Mouse (Mus musculus) MEL (cell line): ENCODE measurements around the gene Mfn2. TPM values are rescaled to one million over a fixed set of nuclear protein-coding genes. Genes with fewer than 3 reads are reported as not detected.

Experiments
- DNase-seq: peaks from one replicate; pipeline ENCODE4 v3.0.0; 2011; ENCODE audit warnings: low read depth, low spot score
- H3K27ac ChIP-seq: 2 replicates; pipeline ENCODE4 v1.5.1; 2012; ENCODE audit warnings: low read depth, mild to moderate bottlenecking, control low read depth, low read length, moderate library complexity; ENCODE audit not compliant: control insufficient read depth
- H3K27me3 ChIP-seq, 2 experiments: fragments of 150-350 bp in 1 of 2; sonication (generic) in 1 of 2; 2 replicates each; pipeline ENCODE4 v1.6.1; 2012; ENCODE audit warnings: low read length in 2 of 2, mild to moderate bottlenecking in 2 of 2, improper control_type of control experiment in 1 of 2, moderate library complexity in 1 of 2; ENCODE audit not compliant: insufficient read depth in 2 of 2, control insufficient read depth in 1 of 2
- H3K36me3 ChIP-seq, 2 experiments: 2 replicates each; pipeline ENCODE4 v1.6.1; 2012 to 2014; ENCODE audit warnings: low read length in 2 of 2, improper control_type of control experiment in 1 of 2, inconsistent platforms in 1 of 2, mild to moderate bottlenecking in 1 of 2; ENCODE audit not compliant: insufficient read depth in 2 of 2, control insufficient read depth in 1 of 2
- H3K4me1 ChIP-seq, 2 experiments: fragments of 150-350 bp in 1 of 2; sonication (generic) in 1 of 2; 2 replicates each; pipeline ENCODE4 v1.6.1; 2012; ENCODE audit warnings: low read length in 2 of 2, improper control_type of control experiment in 1 of 2, mild to moderate bottlenecking in 1 of 2; ENCODE audit not compliant: insufficient read depth in 2 of 2, control insufficient read depth in 1 of 2
- H3K4me3 ChIP-seq, 2 experiments: fragments of 150-350 bp in 1 of 2; sonication (generic) in 1 of 2; 2 replicates each; pipeline ENCODE4 v1.5.1; 2012; ENCODE audit warnings: low read depth in 2 of 2, low read length in 2 of 2, mild to moderate bottlenecking in 2 of 2, moderate library complexity in 2 of 2, control low read depth in 1 of 2, improper control_type of control experiment in 1 of 2; ENCODE audit not compliant: control insufficient read depth in 1 of 2, insufficient read depth in 1 of 2
- H3K79me2 ChIP-seq: 2 replicates; pipeline ENCODE4 v1.6.1; 2012; ENCODE audit warnings: mild to moderate bottlenecking, low read length, moderate library complexity; ENCODE audit not compliant: control insufficient read depth, poor library complexity, insufficient read depth
- H3K9ac ChIP-seq: 2 replicates; pipeline ENCODE4 v1.6.1; 2012; ENCODE audit warnings: low read depth, mild to moderate bottlenecking, control low read depth, low read length, moderate library complexity; ENCODE audit not compliant: control insufficient read depth, poor library complexity, severe bottlenecking
- H3K9me3 ChIP-seq: fragments of 150-350 bp; sonication (generic); replicated peaks from 2 replicates; pipeline ENCODE4 v1.6.1; 2012; ENCODE audit warnings: mild to moderate bottlenecking, low read length, improper control_type of control experiment, moderate library complexity; ENCODE audit not compliant: insufficient read depth
- BHLHE40 ChIP-seq: IDR thresholded peaks from 2 replicates; pipeline ENCODE4 v1.6.1; 2012; ENCODE audit warnings: low read depth, mild to moderate bottlenecking, inconsistent platforms, low read length, improper control_type of control experiment, borderline replicate concordance
- CHD1 ChIP-seq: IDR thresholded peaks from 2 replicates; pipeline ENCODE4 v1.6.1; 2012; ENCODE audit warnings: low read depth, mild to moderate bottlenecking, inconsistent platforms, low read length, improper control_type of control experiment
- CHD2 ChIP-seq: IDR thresholded peaks from 2 replicates; pipeline ENCODE4 v1.6.1; 2011; ENCODE audit warnings: low read length, improper control_type of control experiment
- CTCF ChIP-seq, 3 experiments: IDR thresholded peaks in 2 of 3; conservative IDR thresholded peaks in 1 of 3; 2 replicates each; pipeline ENCODE4 v1.5.1; 2011 to 2012; ENCODE audit warnings: low read length in 3 of 3, low read depth in 2 of 3, mild to moderate bottlenecking in 2 of 3, improper control_type of control experiment in 1 of 3, inconsistent platforms in 1 of 3, mixed read lengths in 1 of 3, moderate library complexity in 1 of 3; ENCODE audit not compliant: control insufficient read depth in 1 of 3, insufficient read depth in 1 of 3, poor library complexity in 1 of 3, severe bottlenecking in 1 of 3
- ELF1 ChIP-seq: IDR thresholded peaks from 2 replicates; pipeline ENCODE4 v1.6.1; 2014; ENCODE audit warnings: low read depth, mild to moderate bottlenecking, inconsistent platforms, low read length, improper control_type of control experiment, moderate library complexity
- EP300 ChIP-seq, 2 experiments: IDR thresholded peaks; 2 replicates each; pipeline ENCODE4 v1.6.1; 2011; ENCODE audit warnings: improper control_type of control experiment in 2 of 2, low read length in 2 of 2, low read depth in 1 of 2, mild to moderate bottlenecking in 1 of 2
- ETS1 ChIP-seq: IDR thresholded peaks from 2 replicates; pipeline ENCODE4 v1.6.1; 2012; ENCODE audit warnings: low read depth, mild to moderate bottlenecking, inconsistent platforms, low read length, improper control_type of control experiment, moderate library complexity
- GABPA ChIP-seq: IDR thresholded peaks from 2 replicates; pipeline ENCODE4 v1.6.1; 2012; ENCODE audit warnings: low read depth, mild to moderate bottlenecking, inconsistent platforms, low read length, improper control_type of control experiment, moderate library complexity
- GATA1 ChIP-seq: IDR thresholded peaks from 2 replicates; pipeline ENCODE4 v1.6.1; 2011; ENCODE audit warnings: low read depth, low read length, improper control_type of control experiment
- HCFC1 ChIP-seq: IDR thresholded peaks from 2 replicates; pipeline ENCODE4 v1.6.1; 2012; ENCODE audit warnings: low read depth, mild to moderate bottlenecking, inconsistent platforms, low read length, improper control_type of control experiment, moderate library complexity
- JUND ChIP-seq: IDR thresholded peaks from 2 replicates; pipeline ENCODE4 v1.6.1; 2011; ENCODE audit warnings: low read depth, mild to moderate bottlenecking, improper control_type of control experiment, low read length
- KAT2A ChIP-seq: conservative IDR thresholded peaks from 2 replicates; pipeline ENCODE4 v1.6.1; 2012; ENCODE audit warnings: low read depth, low read length, improper control_type of control experiment, inconsistent platforms
- MAFK ChIP-seq: IDR thresholded peaks from 2 replicates; pipeline ENCODE4 v1.6.1; 2011; ENCODE audit warnings: low read depth, mild to moderate bottlenecking, low read length, improper control_type of control experiment, borderline replicate concordance
- MAX ChIP-seq: IDR thresholded peaks from 2 replicates; pipeline ENCODE4 v1.6.1; 2011; ENCODE audit warnings: low read length, improper control_type of control experiment
- MAZ ChIP-seq: IDR thresholded peaks from 2 replicates; pipeline ENCODE4 v1.6.1; 2012; ENCODE audit warnings: low read depth, mild to moderate bottlenecking, inconsistent platforms, low read length, improper control_type of control experiment
- MEF2A ChIP-seq: IDR thresholded peaks from 2 replicates; pipeline ENCODE4 v1.6.1; 2014; ENCODE audit warnings: low read depth, mild to moderate bottlenecking, inconsistent platforms, low read length, improper control_type of control experiment; ENCODE audit not compliant: poor library complexity, insufficient replicate concordance, severe bottlenecking; ENCODE audit errors: extremely low read depth
- MXI1 ChIP-seq: IDR thresholded peaks from 2 replicates; pipeline ENCODE4 v1.6.1; 2011; ENCODE audit warnings: mild to moderate bottlenecking, low read depth, low read length, improper control_type of control experiment
- MYB ChIP-seq: IDR thresholded peaks from 2 replicates; pipeline ENCODE4 v1.6.1; 2011; ENCODE audit warnings: mild to moderate bottlenecking, low read depth, low read length, improper control_type of control experiment
- MYC ChIP-seq: IDR thresholded peaks from 2 replicates; pipeline ENCODE4 v1.6.1; 2011; ENCODE audit warnings: low read depth, mild to moderate bottlenecking, low read length, improper control_type of control experiment, moderate library complexity
- NELFE ChIP-seq: IDR thresholded peaks from 2 replicates; pipeline ENCODE4 v1.6.1; 2011; ENCODE audit warnings: low read depth, low read length, improper control_type of control experiment
- NRF1 ChIP-seq: IDR thresholded peaks from 2 replicates; pipeline ENCODE4 v1.6.1; 2014; ENCODE audit warnings: low read depth, mild to moderate bottlenecking, inconsistent platforms, low read length, improper control_type of control experiment, moderate library complexity; ENCODE audit not compliant: poor library complexity, insufficient read depth, severe bottlenecking
- POLR2A ChIP-seq, 2 experiments: IDR thresholded peaks; 2 replicates each; pipeline ENCODE4 v1.6.1; 2011 to 2012; ENCODE audit warnings: low read length in 2 of 2, mild to moderate bottlenecking in 2 of 2, control low read depth in 1 of 2, improper control_type of control experiment in 1 of 2, low read depth in 1 of 2, moderate library complexity in 1 of 2; ENCODE audit not compliant: control insufficient read depth in 1 of 2, insufficient read depth in 1 of 2, poor library complexity in 1 of 2
- POLR2AphosphoS2 ChIP-seq: IDR thresholded peaks from 2 replicates; pipeline ENCODE4 v1.6.1; 2011; ENCODE audit warnings: low read length, improper control_type of control experiment
- POLR2AphosphoS5 ChIP-seq: IDR thresholded peaks from 2 replicates; pipeline ENCODE4 v1.6.1; 2012; ENCODE audit warnings: low read depth, borderline replicate concordance, mild to moderate bottlenecking, inconsistent platforms, low read length, moderate library complexity, mixed read lengths
- RAD21 ChIP-seq: IDR thresholded peaks from 2 replicates; pipeline ENCODE4 v1.6.1; 2011; ENCODE audit warnings: mild to moderate bottlenecking, low read depth, low read length, improper control_type of control experiment
- RCOR1 ChIP-seq: IDR thresholded peaks from 2 replicates; pipeline ENCODE4 v1.6.1; 2012; ENCODE audit warnings: low read depth, mild to moderate bottlenecking, inconsistent platforms, low read length, improper control_type of control experiment
- SIN3A ChIP-seq: IDR thresholded peaks from 2 replicates; pipeline ENCODE4 v1.6.1; 2012; ENCODE audit warnings: low read length, improper control_type of control experiment, inconsistent platforms
- TAL1 ChIP-seq: IDR thresholded peaks from 2 replicates; pipeline ENCODE4 v1.6.1; 2012; ENCODE audit warnings: mild to moderate bottlenecking, inconsistent platforms, low read length, moderate library complexity, mixed read lengths
- TBP ChIP-seq: IDR thresholded peaks from 2 replicates; pipeline ENCODE4 v1.8.0; 2011; ENCODE audit warnings: low read depth, low read length, improper control_type of control experiment
- TCF12 ChIP-seq: IDR thresholded peaks from 2 replicates; pipeline ENCODE4 v1.6.1; 2014; ENCODE audit warnings: low read depth, mild to moderate bottlenecking, inconsistent platforms, low read length, improper control_type of control experiment, moderate library complexity
- UBTF ChIP-seq: IDR thresholded peaks from 2 replicates; pipeline ENCODE4 v1.6.1; 2012; ENCODE audit warnings: low read depth, mild to moderate bottlenecking, inconsistent platforms, low read length, improper control_type of control experiment, moderate library complexity, borderline replicate concordance; ENCODE audit not compliant: insufficient read depth
- USF2 ChIP-seq, 2 experiments: IDR thresholded peaks; 2 replicates each; pipeline ENCODE4 v1.6.1; 2011 to 2012; ENCODE audit warnings: improper control_type of control experiment in 2 of 2, low read length in 2 of 2, borderline replicate concordance in 1 of 2, inconsistent platforms in 1 of 2, low read depth in 1 of 2, mild to moderate bottlenecking in 1 of 2; ENCODE audit not compliant: insufficient read depth in 1 of 2
- ZC3H11A ChIP-seq: IDR thresholded peaks from 2 replicates; pipeline ENCODE4 v1.6.1; 2012; ENCODE audit warnings: low read depth, mild to moderate bottlenecking, inconsistent platforms, low read length, improper control_type of control experiment
- ZKSCAN1 ChIP-seq: IDR thresholded peaks from 2 replicates; pipeline ENCODE4 v1.6.1; 2012; ENCODE audit warnings: low read depth, mild to moderate bottlenecking, inconsistent platforms, low read length, improper control_type of control experiment, moderate library complexity
- ZMIZ1 ChIP-seq: IDR thresholded peaks from 2 replicates; pipeline ENCODE4 v1.6.1; 2012; ENCODE audit warnings: low read depth, mild to moderate bottlenecking, inconsistent platforms, low read length, improper control_type of control experiment, moderate library complexity
- ZNF384 ChIP-seq: IDR thresholded peaks from 2 replicates; pipeline ENCODE4 v1.6.1; 2012; ENCODE audit warnings: low read depth, mild to moderate bottlenecking, inconsistent platforms, low read length, improper control_type of control experiment
- polyA plus RNA-seq, 2 experiments: library from polyadenylated mRNA; stranded (reverse) in 1 of 2; unstranded in 1 of 2; fragments of >175 nt in 1 of 2; fragments of >200 nt in 1 of 2; gene quantifications; 2 replicates each; pipeline versions ENCODE4 v1.2.1 to v1.2.4; 2012; ENCODE audit warnings: low replicate concordance in 2 of 2, low read depth in 1 of 2; ENCODE audit not compliant: insufficient read length in 2 of 2, insufficient read depth in 1 of 2, missing spikeins in 1 of 2
- total RNA-seq: library from RNA; depleted of rRNA; stranded (reverse); fragments of 300-350 nt; gene quantifications from 2 replicates; pipeline ENCODE4 v1.2.3, GENCODE M21; 2012

Gene Mfn2
- total and polyA plus RNA-seq, 3 experiments: 19.0 to 32.8 TPM; not detected in 1

DNA sequence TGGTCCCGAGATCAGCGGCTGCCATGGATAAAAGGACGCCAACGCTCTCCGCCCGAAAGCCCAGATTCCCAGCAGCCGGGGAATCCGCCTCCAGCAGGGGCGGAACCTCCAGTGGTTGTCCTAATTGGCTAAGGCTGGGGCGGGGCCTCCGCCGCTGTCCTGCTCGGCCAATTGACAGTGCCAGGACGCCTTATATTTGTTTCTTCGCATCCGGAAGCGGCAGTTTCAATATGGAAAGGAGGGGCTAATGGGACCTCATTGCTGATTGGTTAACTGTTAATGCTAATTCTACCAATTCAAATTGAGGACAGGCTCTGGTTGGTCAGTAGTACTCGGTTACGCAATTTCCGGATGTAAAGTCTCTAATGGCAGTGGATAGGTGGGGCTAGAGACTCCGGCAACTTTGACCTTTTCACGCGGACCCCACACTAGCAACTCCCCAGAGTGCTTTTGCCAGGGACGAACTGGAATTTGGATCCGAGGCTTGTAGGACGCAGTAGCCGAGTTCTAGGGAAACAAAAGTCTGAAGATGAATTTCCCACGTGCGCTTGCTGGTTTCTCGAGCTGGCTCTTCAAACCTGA, 36.0 kb downstream of the Mfn2 start, which contains the start of the genes Miip and Fv1:
Gene Miip (minus strand): TSS at position 367 of the 582 bp plus-strand sequence.
Gene Fv1 (plus strand): TSS at position 530 of the 582 bp plus-strand sequence.
- peak; percentile 99 for DNase-seq
- Histone ChIP-seq H3K79me2 (peaks cover 27% of the 10 kb centered on the region), H3K4me1 (peaks cover 5 to 25% of the 10 kb centered on the region in 2 experiments; a peak in 3 of 4 replicates), H3K4me3 (peak within 1 kb of the TSS; percentile 88 to 95), H3K27me3 (no peaks in the 10 kb centered on the region), H3K27ac (peak within 1 kb of the TSS; percentile 67), H3K9me3 (no peaks in the 10 kb centered on the region), H3K9ac (peak within 1 kb of the TSS; percentile 80), H3K36me3 (peaks cover 2 to 4% of the 10 kb centered on the region in 2 experiments; a peak in 2 of 4 replicates)
- TF ChIP-seq MAZ: no peak
- TF ChIP-seq BHLHE40: no peak
- no peak for TF ChIP-seq RAD21
- peak; percentile 64 for TF ChIP-seq NELFE
- no peak; the same call in 1 of the 2 replicates for TF ChIP-seq POLR2AphosphoS2
- no peak for TF ChIP-seq JUND
- peak in 1 of 2 experiments; percentile 78; a peak in 3 of 4 replicates for TF ChIP-seq POLR2A (IDR thresholded peaks at IDR 0.05; ENCODE audit: control insufficient read depth in 1 of 2, insufficient read depth in 1 of 2, low read depth in 1 of 2, low read length in 2 of 2, poor library complexity in 1 of 2)
- no peak for TF ChIP-seq MEF2A
- no peak for TF ChIP-seq ETS1
- no peak for TF ChIP-seq ZC3H11A
- TF ChIP-seq TCF12: peak; percentile 41; the same call in 1 of the 2 replicates
- TF ChIP-seq TAL1: no peak
- no peak for TF ChIP-seq RCOR1
- peak; percentile 75 for TF ChIP-seq MAX
- TF ChIP-seq GATA1: no peak
- TF ChIP-seq ZKSCAN1: no peak
- peak; percentile 94 for TF ChIP-seq ELF1
- peak; percentile 81 for TF ChIP-seq HCFC1
- TF ChIP-seq TBP: peak; percentile 86
- no peak for TF ChIP-seq CTCF (IDR thresholded peaks at IDR 0.05 in 2 of 3, conservative IDR thresholded peaks at IDR 0.05 in 1 of 3; ENCODE audit: control insufficient read depth in 1 of 3, insufficient read depth in 1 of 3, low read depth in 2 of 3, low read length in 3 of 3, poor library complexity in 1 of 3, severe bottlenecking in 1 of 3)
- no peak for TF ChIP-seq EP300 (IDR thresholded peaks at IDR 0.05; ENCODE audit: low read depth in 1 of 2, low read length in 2 of 2)
- TF ChIP-seq GABPA: no peak
- TF ChIP-seq NRF1: no peak
- TF ChIP-seq CHD2: peak; percentile 22; the same call in 1 of the 2 replicates
- TF ChIP-seq ZNF384: no peak
- TF ChIP-seq MYC: 0 out of 2 replicates have a peak, but pooled peaks have one; percentile 81
- TF ChIP-seq UBTF: no peak
- TF ChIP-seq ZMIZ1: 0 out of 2 replicates have a peak, but pooled peaks have one; percentile 34
- TF ChIP-seq MYB: no peak
- TF ChIP-seq KAT2A: peak; percentile 45; the same call in 1 of the 2 replicates
- TF ChIP-seq USF2 (IDR thresholded peaks at IDR 0.05; ENCODE audit: borderline replicate concordance in 1 of 2, insufficient read depth in 1 of 2, low read depth in 1 of 2, low read length in 2 of 2): no peak
- TF ChIP-seq MAFK: no peak
- TF ChIP-seq CHD1: no peak
- TF ChIP-seq SIN3A: peak; percentile 81
- peak; percentile 94 for TF ChIP-seq MXI1
- no peak for TF ChIP-seq POLR2AphosphoS5
